Mouse (Mus musculus) thymus, adult 2 months (tissue): ENCODE measurements at regions not wholly inside any gene's neighbourhood (a gene's known extent, or its start where the extent isn't known, plus 50 kb on each side); places are given as distances from the start of the nearest gene placed in this dataset.

Experiments used
- DNase-seq: peaks from one replicate; pipeline ENCODE4 v3.0.0; 2021
- H3K27ac ChIP-seq: fragments of 200-500 bp; 2 replicates; pipeline ENCODE4 v1.5.1; 2012; ENCODE audit warnings: low read length, control low read depth; ENCODE audit not compliant: control insufficient read depth, insufficient read depth
- H3K27me3 ChIP-seq: fragments of 200-500 bp; 2 replicates; pipeline ENCODE4 v1.6.1; 2012; ENCODE audit warnings: mild to moderate bottlenecking, low read length, moderate library complexity, mixed read lengths; ENCODE audit not compliant: control insufficient read depth, insufficient read depth
- H3K36me3 ChIP-seq: fragments of 200-500 bp; 2 replicates; pipeline ENCODE4 v1.6.1; 2012; ENCODE audit warnings: mild to moderate bottlenecking, low read length, moderate library complexity; ENCODE audit not compliant: control insufficient read depth, insufficient read depth
- H3K4me1 ChIP-seq: fragments of 200-500 bp; replicated peaks from 2 replicates; pipeline ENCODE4 v1.6.1; 2012; ENCODE audit warnings: low read length; ENCODE audit not compliant: control insufficient read depth, insufficient read depth
- H3K4me3 ChIP-seq: fragments of 200-500 bp; 2 replicates; pipeline ENCODE4 v1.5.1; 2012; ENCODE audit warnings: mild to moderate bottlenecking, low read length, control low read depth, moderate library complexity; ENCODE audit not compliant: control insufficient read depth, insufficient read depth
- CTCF ChIP-seq: fragments of 200-500 bp; IDR thresholded peaks from 2 replicates; pipeline ENCODE4 v1.5.1; 2012; ENCODE audit warnings: mild to moderate bottlenecking, control low read depth, low read length, moderate library complexity, borderline replicate concordance; ENCODE audit not compliant: control insufficient read depth, poor library complexity, insufficient read depth; ENCODE audit errors: extremely low read depth
- POLR2A ChIP-seq: fragments of 200-500 bp; IDR thresholded peaks from 2 replicates; pipeline ENCODE4 v1.6.1; 2012; ENCODE audit warnings: mild to moderate bottlenecking, low read length, control low read depth, moderate library complexity; ENCODE audit not compliant: control insufficient read depth, poor library complexity, insufficient read depth; ENCODE audit errors: extremely low read depth
- WGBS: fragments of 180-500 bp; shearing (Covaris S2); methylation state at CpG from one replicate; pipeline ENCODE4 v1.1.7; 2018; 5-methylcytosine and 5-hydroxymethylcytosine counted together

GRCm38 (mm10) chr5:43054586-43054985 is 178.4 kb upstream of the Cpeb2 start:
- no peak overlapping the region for H3K27ac ChIP-seq
- TF ChIP-seq CTCF (no peak), POLR2A (no peak)
- H3K4me3 ChIP-seq: no peak overlapping the region
- H3K27me3 ChIP-seq: no peaks in the 10 kb centered on the region
- 95% methylated on average over 8 of the region's 8 CpGs for WGBS
- no peak for DNase-seq
- H3K36me3 ChIP-seq: no peaks in the 10 kb centered on the region
- no peaks in the 10 kb centered on the region for H3K4me1 ChIP-seq

DNA sequence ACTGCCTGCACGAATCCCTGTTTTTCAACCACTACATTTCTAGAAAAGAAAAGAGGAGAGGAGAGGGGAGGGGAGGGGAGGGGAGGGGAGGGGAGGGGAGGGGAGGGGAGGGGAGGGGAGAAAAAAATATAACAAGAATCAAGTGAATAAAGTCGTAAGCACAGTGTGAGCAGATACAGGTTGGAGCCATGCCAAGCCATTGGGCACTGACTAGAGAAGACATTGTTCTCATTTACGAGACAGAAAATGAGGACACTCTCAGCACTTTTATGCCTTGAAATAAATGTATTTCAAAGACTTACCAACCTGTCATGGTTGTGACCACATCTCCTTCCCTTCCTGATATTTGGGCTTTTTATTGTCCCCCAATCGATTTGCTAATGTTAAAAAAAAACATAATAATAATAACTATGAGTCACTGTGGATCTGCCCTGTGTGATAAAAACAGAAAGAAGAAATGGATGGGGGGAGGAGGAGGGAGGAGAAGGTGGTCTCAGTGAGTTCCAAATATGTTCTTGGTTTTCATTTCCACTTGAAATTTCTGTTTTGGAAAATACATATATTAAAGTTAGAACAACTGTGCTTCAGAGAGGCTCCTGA is 177.8 kb upstream of the Cpeb2 start:
- 73% methylated on average over 4 of the region's 4 CpGs for WGBS
- TF ChIP-seq POLR2A (no peak), CTCF (no peak)

DNA sequence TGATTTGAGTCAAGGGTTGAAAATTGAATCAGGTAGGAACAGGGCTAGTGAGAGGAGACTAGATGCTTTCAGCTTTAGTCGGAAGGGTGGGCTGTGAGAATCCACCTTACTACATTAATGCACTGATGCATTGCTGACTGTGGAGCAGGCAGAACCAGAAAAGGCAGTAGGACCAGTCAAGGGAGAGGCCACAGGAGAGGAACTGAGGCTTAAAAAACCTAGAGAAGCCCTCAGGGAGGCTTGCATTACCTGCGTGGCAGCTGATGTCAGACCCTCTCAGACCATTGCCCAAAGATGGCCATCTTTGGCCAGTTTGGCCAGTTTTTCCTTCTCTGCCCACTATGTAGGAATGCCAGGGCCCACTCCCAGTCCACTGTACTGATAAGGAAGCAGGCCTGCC is 176.5 kb upstream of the Cpeb2 start:
- Histone ChIP-seq H3K36me3 (no peaks in the 10 kb centered on the region), H3K4me3 (no peak overlapping the region), H3K4me1 (no peaks in the 10 kb centered on the region), H3K27me3 (no peaks in the 10 kb centered on the region), H3K27ac (no peak overlapping the region)
- WGBS: 91% methylated on average over 2 of the region's 2 CpGs
- no peak for DNase-seq
- TF ChIP-seq POLR2A: no peak
- no peak for TF ChIP-seq CTCF

More for the DNA sequence above, 177.8 kb upstream of the Cpeb2 start:
- H3K27ac ChIP-seq: no peak overlapping the region
- DNase-seq: no peak
- no peak overlapping the region for H3K4me3 ChIP-seq
- H3K27me3 ChIP-seq: no peaks in the 10 kb centered on the region
- H3K36me3 ChIP-seq: no peaks in the 10 kb centered on the region
- H3K4me1 ChIP-seq: no peaks in the 10 kb centered on the region

GRCm38 (mm10) chr5:43061243-43061642 is 171.7 kb upstream of the Cpeb2 start:
- 81% methylated on average over 2 of the region's 2 CpGs for WGBS
- Histone ChIP-seq H3K4me1 (no peaks in the 10 kb centered on the region), H3K27ac (no peak overlapping the region), H3K4me3 (no peak overlapping the region), H3K27me3 (no peaks in the 10 kb centered on the region), H3K36me3 (no peaks in the 10 kb centered on the region)
- no peak for TF ChIP-seq CTCF
- no peak for TF ChIP-seq POLR2A
- DNase-seq: no peak

DNA sequence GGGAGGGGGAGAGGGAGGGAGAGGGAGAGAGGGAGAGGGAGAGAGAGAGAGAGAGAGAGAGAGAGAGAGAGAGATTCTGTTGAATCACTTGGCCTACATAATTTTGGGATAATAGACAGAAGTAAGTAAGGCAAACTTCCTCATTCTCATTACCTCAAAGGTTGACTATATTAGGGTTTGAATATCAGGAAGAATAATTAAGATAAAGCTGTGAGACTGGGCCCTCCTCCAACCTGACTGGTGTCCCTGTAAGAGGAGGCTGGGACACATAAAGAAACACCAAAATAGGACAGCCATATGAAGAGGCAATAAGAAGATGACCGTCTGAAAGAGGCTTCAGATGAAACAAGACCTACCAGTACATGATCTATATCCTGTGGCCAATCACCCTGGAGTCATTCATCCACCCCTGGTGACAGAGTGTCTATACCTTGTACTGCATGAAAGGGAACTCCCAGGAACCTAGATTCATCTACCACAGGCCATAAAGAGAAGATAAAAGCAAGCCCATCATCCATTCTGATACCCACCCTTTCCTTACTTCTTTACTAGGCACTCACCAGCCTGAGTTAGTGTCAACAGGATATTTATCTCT is 171.1 kb upstream of the Cpeb2 start:
- Histone ChIP-seq H3K36me3 (no peaks in the 10 kb centered on the region), H3K27ac (no peak overlapping the region), H3K4me1 (no peaks in the 10 kb centered on the region), H3K4me3 (no peak overlapping the region), H3K27me3 (no peaks in the 10 kb centered on the region)
- TF ChIP-seq POLR2A: no peak
- no peak for TF ChIP-seq CTCF
- DNase-seq: no peak
- 97% methylated on average over 1 of the region's 1 CpGs for WGBS

DNA sequence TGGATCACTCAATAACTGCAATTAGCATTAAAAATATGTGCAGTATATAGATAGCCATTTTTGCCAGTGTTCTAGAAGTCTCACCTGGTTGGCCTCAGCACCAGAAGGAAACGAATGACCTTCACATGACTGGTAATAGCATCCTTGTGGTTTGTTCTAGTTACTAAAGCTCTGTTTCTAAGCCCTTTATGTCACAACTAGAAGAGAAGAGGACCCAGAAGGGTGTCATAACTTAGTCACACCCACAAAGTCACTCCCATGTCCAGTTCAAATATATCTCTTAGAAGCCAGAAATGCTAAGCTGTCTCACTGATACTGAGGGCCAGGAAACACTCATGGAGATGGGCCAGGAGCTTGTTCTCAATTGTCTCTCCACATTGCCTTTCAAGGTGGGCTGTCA is 170.5 kb upstream of the Cpeb2 start:
- 93% methylated on average over 1 of the region's 1 CpGs for WGBS

DNA sequence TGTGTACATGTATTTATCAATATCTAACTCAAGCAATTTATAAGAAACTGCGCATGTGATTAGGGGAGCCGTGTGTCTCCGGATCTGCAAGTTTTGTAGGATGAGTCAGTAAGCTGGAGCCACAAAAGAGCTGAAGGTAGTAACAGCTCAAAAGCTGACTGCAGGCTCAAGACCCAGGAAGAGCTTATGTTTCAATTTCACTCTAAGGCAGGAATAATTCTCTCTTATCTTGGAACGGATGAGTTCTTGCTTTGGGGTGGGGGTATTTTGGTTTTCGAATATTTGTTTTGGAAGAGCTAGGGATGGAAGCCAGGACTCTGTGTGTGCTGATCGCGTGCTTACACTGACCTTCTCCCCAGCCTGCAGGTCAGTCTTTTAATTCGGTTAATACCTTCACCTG is 169.6 kb upstream of the Cpeb2 start:
- H3K4me1 ChIP-seq: no peaks in the 10 kb centered on the region
- no peak overlapping the region for H3K4me3 ChIP-seq
- H3K36me3 ChIP-seq: no peaks in the 10 kb centered on the region
- TF ChIP-seq POLR2A: no peak
- WGBS: 94% methylated on average over 8 of the region's 8 CpGs
- DNase-seq: no peak
- H3K27me3 ChIP-seq: no peaks in the 10 kb centered on the region
- no peak overlapping the region for H3K27ac ChIP-seq

More for the DNA sequence above, 170.5 kb upstream of the Cpeb2 start:
- no peak for DNase-seq
- H3K27me3 ChIP-seq: no peaks in the 10 kb centered on the region
- H3K27ac ChIP-seq: no peak overlapping the region
- no peaks in the 10 kb centered on the region for H3K36me3 ChIP-seq
- H3K4me1 ChIP-seq: no peaks in the 10 kb centered on the region
- TF ChIP-seq POLR2A (no peak), CTCF (no peak)
- no peak overlapping the region for H3K4me3 ChIP-seq
